Mouse (Mus musculus) CH12.LX (cell line): ENCODE data around the gene Ccl4. TPM values are rescaled to one million over a fixed set of nuclear protein-coding genes. Genes with fewer than 3 reads are reported as not detected.
A peak's percentile ranks its signal among the peaks of the same experiment; 100 is the strongest.

ENCODE experiments used
- DNase-seq: peaks from one replicate; pipeline ENCODE4 v3.0.0-alpha.2; 2013; ENCODE audit errors: extremely low read depth
- H3K27ac ChIP-seq: 2 replicates; pipeline ENCODE4 v1.5.1; 2012; ENCODE audit warnings: low read depth, mild to moderate bottlenecking, control low read depth, moderate library complexity; ENCODE audit not compliant: insufficient read depth
- H3K27me3 ChIP-seq: replicated peaks from 2 replicates; pipeline ENCODE3; 2012; ENCODE audit warnings: inconsistent platforms
- H3K36me3 ChIP-seq, 2 experiments: replicated peaks in 1 of 2; 2 replicates each; pipeline versions ENCODE3 to v1.6.1; 2012; ENCODE audit warnings: inconsistent platforms in 1 of 2, low read length in 1 of 2, mild to moderate bottlenecking in 1 of 2, mixed read lengths in 1 of 2, moderate library complexity in 1 of 2; ENCODE audit not compliant: control insufficient read depth in 1 of 2, insufficient read depth in 1 of 2
- H3K4me1 ChIP-seq, 2 experiments: 2 replicates each; pipeline ENCODE4 v1.6.1; 2012; ENCODE audit warnings: inconsistent platforms in 1 of 2, moderate library complexity in 1 of 2; ENCODE audit not compliant: insufficient read depth in 2 of 2, control insufficient read depth in 1 of 2
- H3K4me2 ChIP-seq: 2 replicates; pipeline ENCODE4 v1.6.1; 2012; ENCODE audit warnings: low read depth, mild to moderate bottlenecking, control low read depth; ENCODE audit not compliant: poor library complexity, insufficient read depth, severe bottlenecking
- H3K4me3 ChIP-seq, 3 experiments: fragments of 150-350 bp in 1 of 3; sonication (generic) in 1 of 3; replicated peaks in 1 of 3; 2 replicates each; pipeline versions ENCODE3 to v1.5.1; 2011 to 2012; ENCODE audit warnings: low read depth in 2 of 3, low read length in 2 of 3, mild to moderate bottlenecking in 2 of 3, moderate library complexity in 2 of 3, control low read depth in 1 of 3, improper control_type of control experiment in 1 of 3, inconsistent platforms in 1 of 3, mixed read lengths in 1 of 3; ENCODE audit not compliant: poor library complexity in 1 of 3
- H3K79me2 ChIP-seq: replicated peaks from 2 replicates; pipeline ENCODE4 v1.6.1; 2012; ENCODE audit warnings: mild to moderate bottlenecking, moderate library complexity; ENCODE audit not compliant: control insufficient read depth, poor library complexity, insufficient read depth, severe bottlenecking; ENCODE audit errors: extremely low read depth
- H3K9ac ChIP-seq: 2 replicates; pipeline ENCODE4 v1.6.1; 2012; ENCODE audit warnings: low read depth, mild to moderate bottlenecking, control low read depth, moderate library complexity; ENCODE audit not compliant: insufficient read depth
- H3K9me3 ChIP-seq: replicated peaks from 2 replicates; pipeline ENCODE3; 2012; ENCODE audit warnings: low read length, inconsistent platforms, mixed read lengths
- BHLHE40 ChIP-seq: IDR thresholded peaks from 2 replicates; pipeline ENCODE4 v1.6.1; 2011; ENCODE audit warnings: mild to moderate bottlenecking, low read depth, low read length, improper control_type of control experiment
- CHD1 ChIP-seq: IDR thresholded peaks from 2 replicates; pipeline ENCODE4 v1.6.1; 2012; ENCODE audit warnings: low read depth, low read length, improper control_type of control experiment, inconsistent platforms
- CHD2 ChIP-seq: IDR thresholded peaks from 2 replicates; pipeline ENCODE4 v1.6.1; 2011; ENCODE audit warnings: low read length, improper control_type of control experiment
- E2F4 ChIP-seq: IDR thresholded peaks from 2 replicates; pipeline ENCODE4 v1.6.1; 2011; ENCODE audit warnings: low read depth, low read length, improper control_type of control experiment; ENCODE audit not compliant: insufficient replicate concordance
- ETS1 ChIP-seq: conservative IDR thresholded peaks from 2 replicates; pipeline ENCODE4 v1.6.1; 2012; ENCODE audit warnings: low read depth, mild to moderate bottlenecking, inconsistent platforms, low read length, improper control_type of control experiment, moderate library complexity
- HCFC1 ChIP-seq: IDR thresholded peaks from 2 replicates; pipeline ENCODE4 v1.6.1; 2012; ENCODE audit warnings: low read depth, mild to moderate bottlenecking, inconsistent platforms, low read length, improper control_type of control experiment
- IRF4 ChIP-seq: IDR thresholded peaks from 2 replicates; pipeline ENCODE4 v1.6.1; 2014; ENCODE audit warnings: low read depth, mild to moderate bottlenecking, inconsistent platforms, low read length, improper control_type of control experiment
- JUN ChIP-seq: IDR thresholded peaks from 2 replicates; pipeline ENCODE4 v1.6.1; 2011; ENCODE audit warnings: low read depth, mild to moderate bottlenecking, low read length, improper control_type of control experiment, moderate library complexity; ENCODE audit not compliant: insufficient read depth
- JUND ChIP-seq: conservative IDR thresholded peaks from 2 replicates; pipeline ENCODE4 v1.6.1; 2011; ENCODE audit warnings: low read depth, low read length, improper control_type of control experiment
- MAFK ChIP-seq: IDR thresholded peaks from 2 replicates; pipeline ENCODE4 v1.6.1; 2011; ENCODE audit warnings: low read length, improper control_type of control experiment; ENCODE audit not compliant: insufficient replicate concordance
- MAX ChIP-seq: IDR thresholded peaks from 2 replicates; pipeline ENCODE4 v1.6.1; 2011; ENCODE audit warnings: low read length, improper control_type of control experiment
- MAZ ChIP-seq: IDR thresholded peaks from 2 replicates; pipeline ENCODE4 v1.6.1; 2012; ENCODE audit warnings: low read depth, mild to moderate bottlenecking, inconsistent platforms, low read length, improper control_type of control experiment, moderate library complexity
- MEF2A ChIP-seq: IDR thresholded peaks from 2 replicates; pipeline ENCODE4 v1.6.1; 2014; ENCODE audit warnings: low read depth, mild to moderate bottlenecking, inconsistent platforms, low read length, improper control_type of control experiment, borderline replicate concordance
- MXI1 ChIP-seq: IDR thresholded peaks from 2 replicates; pipeline ENCODE4 v1.6.1; 2011; ENCODE audit warnings: mild to moderate bottlenecking, low read depth, low read length, improper control_type of control experiment
- MYC ChIP-seq: IDR thresholded peaks from 2 replicates; pipeline ENCODE4 v1.6.1; 2011; ENCODE audit warnings: low read depth, mild to moderate bottlenecking, improper control_type of control experiment, low read length
- NELFE ChIP-seq: IDR thresholded peaks from 2 replicates; pipeline ENCODE4 v1.6.1; 2011; ENCODE audit warnings: low read depth, low read length, improper control_type of control experiment
- NRF1 ChIP-seq: IDR thresholded peaks from 2 replicates; pipeline ENCODE4 v1.6.1; 2014; ENCODE audit warnings: low read depth, mild to moderate bottlenecking, inconsistent platforms, low read length, improper control_type of control experiment, moderate library complexity
- POLR2A ChIP-seq: IDR thresholded peaks from 2 replicates; pipeline ENCODE4 v1.6.1; 2011; ENCODE audit warnings: low read depth, mild to moderate bottlenecking, improper control_type of control experiment, low read length
- RAD21 ChIP-seq: IDR thresholded peaks from 2 replicates; pipeline ENCODE4 v1.6.1; 2011; ENCODE audit warnings: low read depth, mild to moderate bottlenecking, low read length, improper control_type of control experiment, moderate library complexity
- RCOR1 ChIP-seq: conservative IDR thresholded peaks from 2 replicates; pipeline ENCODE4 v1.6.1; 2012; ENCODE audit warnings: low read depth, mild to moderate bottlenecking, inconsistent platforms, low read length, improper control_type of control experiment
- SIN3A ChIP-seq: IDR thresholded peaks from 2 replicates; pipeline ENCODE4 v1.6.1; 2012; ENCODE audit warnings: low read length, improper control_type of control experiment, inconsistent platforms
- SMC3 ChIP-seq: IDR thresholded peaks from 2 replicates; pipeline ENCODE4 v1.6.1; 2011; ENCODE audit warnings: low read depth, low read length, improper control_type of control experiment
- TCF12 ChIP-seq: IDR thresholded peaks from 2 replicates; pipeline ENCODE4 v1.6.1; 2014; ENCODE audit warnings: low read depth, mild to moderate bottlenecking, inconsistent platforms, low read length, improper control_type of control experiment
- UBTF ChIP-seq: IDR thresholded peaks from 2 replicates; pipeline ENCODE4 v1.6.1; 2012; ENCODE audit warnings: low read depth, mild to moderate bottlenecking, inconsistent platforms, low read length, improper control_type of control experiment, moderate library complexity
- USF1 ChIP-seq: IDR thresholded peaks from 2 replicates; pipeline ENCODE4 v1.6.1; 2014; ENCODE audit warnings: low read depth, mild to moderate bottlenecking, inconsistent platforms, low read length, improper control_type of control experiment
- ZC3H11A ChIP-seq: IDR thresholded peaks from 2 replicates; pipeline ENCODE4 v1.6.1; 2012; ENCODE audit warnings: low read depth, mild to moderate bottlenecking, inconsistent platforms, low read length, improper control_type of control experiment
- ZMIZ1 ChIP-seq: IDR thresholded peaks from 2 replicates; pipeline ENCODE4 v1.6.1; 2012; ENCODE audit warnings: low read depth, mild to moderate bottlenecking, inconsistent platforms, low read length, improper control_type of control experiment
- dilution Hi-C: fragments of 300-500 bp; cut with MboI; formaldehyde crosslinking; loops from 2 replicates; pipeline ENCODE4 v1.14.3; 2020; ENCODE audit warnings: low sequenced_read_pairs; ENCODE audit not compliant: extremely low pct_unique_long_range_greater_than_20kb, extremely low pct_ligation_motif_present
- in situ Hi-C: fragments of 300-500 bp; cut with MboI; formaldehyde crosslinking; loops from 3 replicates; pipeline ENCODE4 v1.14.3; 2019; ENCODE audit warnings: low sequenced_read_pairs, low pct_ligation_motif_present, low pct_unique_long_range_greater_than_20kb, mixed read lengths
- polyA plus RNA-seq: library from polyadenylated mRNA; unstranded; fragments of >175 nt; gene quantifications from 2 replicates; pipeline ENCODE4 v1.2.1, GENCODE M21; 2012; ENCODE audit warnings: low read depth; ENCODE audit not compliant: insufficient read length
- total RNA-seq, 2 experiments: library from RNA; depleted of rRNA; stranded (reverse); fragments of 300-350 nt in 1 of 2; fragments of >200 nt in 1 of 2; gene quantifications; 2 replicates each; pipeline ENCODE4 v1.2.3; 2012 to 2014

Ccl4 gene
- total and polyA plus RNA-seq, 3 experiments = 7.2 to 26.1 (median 12.7) TPM

GRCm38 (mm10) chr11:83689918-83690317 lies 27.5 kb downstream of the Ccl4 start:
- dilution Hi-C loops = no loop called here
- Histone ChIP-seq H3K9me3 (no peaks in the 10 kb centered on the region), H3K79me2 (no peaks in the 10 kb centered on the region), H3K4me2 (no peak overlapping the region), H3K4me3 (no peak overlapping the region), H3K9ac (no peak overlapping the region)
- DNase-seq = no peak
- in situ Hi-C loops = no loop called here
- TF ChIP-seq BHLHE40 (no peak), ZMIZ1 (no peak), IRF4 (no peak), JUND (no peak), E2F4 (no peak), TCF12 (no peak), SIN3A (no peak), MEF2A (no peak), MAX (no peak), RAD21 (no peak), CHD2 (no peak), UBTF (no peak), RCOR1 (no peak), USF1 (no peak), POLR2A (no peak), NELFE (no peak), ETS1 (no peak), MAFK (no peak), CHD1 (no peak), SMC3 (no peak)
- TF ChIP-seq, all 38 proteins: peak for 0
- Histone ChIP-seq H3K27ac (no peak overlapping the region), H3K4me1 (peaks cover 4 to 9% of the 10 kb centered on the region in 2 experiments), H3K36me3 (no peaks in the 10 kb centered on the region), H3K27me3 (no peaks in the 10 kb centered on the region)

GRCm38 (mm10) chr11:83692008-83692407 lies 29.6 kb downstream of the Ccl4 start:
- no peaks in the 10 kb centered on the region for H3K36me3 ChIP-seq
- peak; percentile 42 for DNase-seq
- in situ Hi-C loops (no loop called here), dilution Hi-C loops (no loop called here)
- H3K27me3 ChIP-seq = peaks cover 3% of the 10 kb centered on the region
- TF ChIP-seq ZC3H11A = no peak
- TF ChIP-seq MXI1 = no peak
- TF ChIP-seq MEF2A = peak; percentile 54; the same call in 1 of the 2 replicates
- peak; percentile 36; the same call in 1 of the 2 replicates for TF ChIP-seq TCF12
- no peak for TF ChIP-seq ZMIZ1
- TF ChIP-seq MAZ = no peak
- no peak for TF ChIP-seq MYC
- TF ChIP-seq JUN = peak; percentile 17; the same call in 1 of the 2 replicates
- TF ChIP-seq NRF1 = no peak
- TF ChIP-seq MAX = peak; percentile 48; the same call in 1 of the 2 replicates
- no peak for TF ChIP-seq SMC3
- peak; percentile 53; the same call in 1 of the 2 replicates for TF ChIP-seq MAFK
- no peak for TF ChIP-seq BHLHE40
- no peak for TF ChIP-seq HCFC1
- TF ChIP-seq ETS1 = peak; percentile 71
- no peak for TF ChIP-seq UBTF
- no peaks in the 10 kb centered on the region for H3K79me2 ChIP-seq
- no peak overlapping the region for H3K9ac ChIP-seq
- H3K4me2 ChIP-seq = no peak overlapping the region
- no peaks in the 10 kb centered on the region for H3K9me3 ChIP-seq
- H3K4me3 ChIP-seq = no peak overlapping the region
- H3K4me1 ChIP-seq = peaks cover 4 to 9% of the 10 kb centered on the region in 2 experiments
- no peak overlapping the region for H3K27ac ChIP-seq
